Mouse (Mus musculus): ENCODE measurements around the gene Fxyd4.

DNA sequence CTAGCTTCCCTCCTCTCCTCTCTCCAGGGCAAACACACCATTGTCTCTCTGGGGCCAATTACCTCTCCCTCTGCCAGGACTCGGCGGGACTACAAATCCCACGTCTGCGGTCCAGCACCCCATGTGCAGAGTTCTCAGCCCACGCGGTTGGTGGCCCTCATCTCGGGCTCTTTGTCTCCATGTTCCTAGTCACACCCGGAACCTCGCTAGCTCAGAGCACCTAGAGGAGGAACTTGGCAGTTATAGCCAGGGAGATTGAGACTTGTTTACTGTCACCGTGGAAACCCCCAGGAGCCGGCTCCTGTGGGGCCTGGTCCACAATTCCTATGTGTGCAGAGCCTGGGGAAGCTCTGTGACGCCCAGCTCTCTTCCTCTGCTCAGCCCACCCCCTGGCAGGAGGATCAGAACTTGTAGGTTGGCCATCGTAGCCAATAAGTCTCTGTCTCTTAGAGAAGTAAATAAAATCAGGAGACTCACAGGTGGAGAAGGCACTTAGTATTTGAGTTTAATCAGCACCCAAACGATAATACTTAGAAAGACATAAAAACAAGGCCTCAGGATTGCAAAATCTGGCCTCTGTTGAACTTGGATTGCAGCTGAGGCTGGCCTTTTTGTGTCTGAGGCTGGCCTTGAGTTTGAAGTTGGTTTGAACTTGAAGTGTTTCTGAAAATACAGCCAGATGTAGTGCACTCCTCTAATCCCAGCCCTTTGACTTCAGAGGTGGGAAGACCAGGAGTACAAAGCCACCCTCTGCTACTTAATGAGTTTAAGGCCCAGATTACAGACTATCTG is 45.9 kb downstream of the Fxyd4 start:
- peak; percentile 1; the same call in 1 of the 2 replicates for TF ChIP-seq POLR2A (IDR thresholded peaks at IDR 0.05; ENCODE audit: borderline replicate concordance, extremely low read depth, low read depth, low read length)
- TF ChIP-seq CTCF (IDR thresholded peaks at IDR 0.05; ENCODE audit: insufficient read depth, low read length): no peak

All from lung, adult 2 months (tissue).